Mouse (Mus musculus) lung, embryonic 14.5 days (tissue): ENCODE data around the gene Hba-a1. TPM values are rescaled to one million over a fixed set of nuclear protein-coding genes. Genes with fewer than 3 reads are reported as not detected.
"Not testable (repeated sequence)": the region's sequence is repeated elsewhere in the genome, so short reads cannot be mapped to it uniquely, and the experiment has no call there.

Experiments used
- ATAC-seq: fragments of 200-750 bp; cut with Nextera tagmentation; 2 replicates; pipeline ENCODE4 v1.8.0; 2017; ENCODE audit warnings: mild to moderate bottlenecking, moderate TSS enrichment, moderate library complexity; ENCODE audit not compliant: insufficient read depth
- DNase-seq: peaks from one replicate; pipeline ENCODE4 v3.0.0-alpha.2; 2015
- H3K27ac ChIP-seq: fragments of 300-500 bp; sonication (generic); 2 replicates; pipeline ENCODE4 v1.5.1; 2014; ENCODE audit warnings: low read depth, mild to moderate bottlenecking, moderate library complexity
- H3K27me3 ChIP-seq: fragments of 300-500 bp; sonication (generic); 2 replicates; pipeline ENCODE4 v1.6.1; 2014; ENCODE audit warnings: low read length, control low read depth; ENCODE audit not compliant: insufficient read depth
- H3K36me3 ChIP-seq: fragments of 300-500 bp; sonication (generic); 2 replicates; pipeline ENCODE4 v1.6.1; 2014; ENCODE audit warnings: control low read depth; ENCODE audit not compliant: insufficient read depth
- H3K4me1 ChIP-seq: fragments of 300-500 bp; sonication (generic); 2 replicates; pipeline ENCODE4 v1.6.1; 2014; ENCODE audit warnings: antibody characterized with exemption, control low read depth; ENCODE audit not compliant: insufficient read depth
- H3K4me2 ChIP-seq: fragments of 300-500 bp; sonication (generic); 2 replicates; pipeline ENCODE4 v1.6.1; 2014; ENCODE audit warnings: mild to moderate bottlenecking
- H3K4me3 ChIP-seq: fragments of 300-500 bp; sonication (generic); 2 replicates; pipeline ENCODE4 v1.5.1; 2014; ENCODE audit warnings: low read depth, low read length
- H3K9ac ChIP-seq: fragments of 300-500 bp; sonication (generic); 2 replicates; pipeline ENCODE4 v1.6.1; 2014
- H3K9me3 ChIP-seq: fragments of 300-500 bp; sonication (generic); 2 replicates; pipeline ENCODE4 v1.6.1; 2016; ENCODE audit warnings: low read depth, low read length, control low read depth
- CTCF ChIP-seq: IDR thresholded peaks from 2 replicates; pipeline ENCODE4 v1.5.1; 2016; ENCODE audit warnings: antibody characterized with exemption, low read depth
- WGBS: fragments of 180-500 bp; shearing (Covaris S2); extraction: QIAGEN DNeasy Blood & Tissue Kit; methylation state at CpG from one replicate; pipeline ENCODE4 v1.1.7; 2014; 5-methylcytosine and 5-hydroxymethylcytosine counted together
- polyA plus RNA-seq: library from polyadenylated mRNA; unstranded; fragments of >200 nt; fragmentation: Nextera tagmentation; extraction: Ambion mirVana; gene quantifications from 2 replicates; pipeline ENCODE4 v1.2.1, GENCODE M21; 2014

Hba-a1 gene
- polyA plus RNA-seq, 1 experiment from 2014 or later, result 4,689 TPM

DNA sequence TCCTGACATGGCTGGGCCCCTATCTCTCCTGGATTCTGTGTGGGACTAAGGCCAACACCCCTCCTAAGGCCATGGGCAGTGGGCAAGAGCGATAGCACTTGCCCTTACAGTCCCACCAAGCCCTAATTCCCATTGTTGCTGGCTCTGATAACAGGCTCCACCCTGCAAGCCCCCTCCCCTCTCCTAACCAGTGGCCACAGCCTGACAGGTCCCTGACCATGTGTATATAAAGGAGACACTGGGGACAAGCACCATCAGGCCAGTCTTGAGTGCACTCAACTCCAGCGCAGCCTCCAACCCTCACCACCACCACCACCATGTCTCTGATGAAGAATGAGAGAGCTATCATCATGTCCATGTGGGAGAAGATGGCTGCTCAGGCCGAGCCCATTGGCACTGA is 7.0 kb upstream of the Hba-a1 start, which contains the start of gene Hba-x:
Gene Hba-x (plus strand): TSS at position 54 of the 400 bp plus-strand sequence.
- WGBS, result 73% methylated on average over 3 of the region's 3 CpGs
- H3K4me1 ChIP-seq, result no peaks in the 10 kb centered on the region
- H3K4me3 ChIP-seq, result no peak within 1 kb of the TSS
- no peak within 1 kb of the TSS for H3K27ac ChIP-seq
- H3K9ac ChIP-seq, result no peak within 1 kb of the TSS
- H3K27me3 ChIP-seq, result 0 out of 2 replicates have a peak, but pooled peaks cover 11% of the 10 kb centered on the region
- H3K9me3 ChIP-seq, result no peaks in the 10 kb centered on the region
- no peak for ATAC-seq
- TF ChIP-seq CTCF, result no peak
- DNase-seq, result no peak
- no peak within 1 kb of the TSS for H3K4me2 ChIP-seq
- H3K36me3 ChIP-seq, result no peaks in the 10 kb centered on the region

DNA sequence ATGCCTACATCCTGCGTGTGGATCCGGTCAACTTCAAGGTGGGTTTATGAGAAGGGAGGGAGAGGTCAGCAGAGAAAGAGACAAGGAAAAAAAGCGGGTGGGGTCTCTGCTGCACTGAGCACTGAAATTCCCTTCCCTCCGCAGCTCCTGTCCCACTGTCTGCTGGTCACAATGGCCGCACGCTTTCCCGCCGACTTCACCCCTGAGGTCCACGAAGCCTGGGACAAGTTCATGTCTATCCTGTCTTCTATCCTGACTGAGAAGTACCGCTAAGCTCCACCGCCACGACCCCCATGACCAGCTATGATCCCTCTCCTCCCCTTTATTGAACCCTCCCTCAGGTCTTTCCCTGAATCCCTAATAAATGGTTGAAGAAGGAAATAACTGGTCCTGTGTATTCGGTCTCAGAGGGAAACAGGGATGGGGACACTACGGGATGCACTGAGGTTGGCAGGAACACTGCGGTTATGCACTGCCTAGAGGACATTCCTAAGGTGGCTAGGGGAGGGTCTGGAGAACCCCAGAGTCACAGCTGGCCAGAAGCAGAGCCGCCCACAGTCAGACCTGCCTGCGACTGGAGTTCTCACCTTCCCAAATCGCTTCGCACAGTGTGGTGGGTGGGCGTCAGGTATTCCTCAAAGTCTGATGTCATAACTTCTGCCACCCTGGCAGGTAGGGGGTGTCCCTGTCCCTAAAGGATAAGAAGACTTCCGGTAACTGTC is 5.4 kb upstream of the Hba-a1 start:
- Histone ChIP-seq H3K4me3 (no peak overlapping the region), H3K27me3 (0 out of 2 replicates have a peak, but pooled peaks cover 11% of the 10 kb centered on the region), H3K9ac (no peak overlapping the region), H3K9me3 (no peaks in the 10 kb centered on the region), H3K36me3 (no peaks in the 10 kb centered on the region), H3K4me2 (no peak overlapping the region), H3K27ac (no peak overlapping the region), H3K4me1 (no peaks in the 10 kb centered on the region)
- no peak for ATAC-seq
- WGBS, result 55% methylated on average over 21 of the region's 21 CpGs
- no peak for TF ChIP-seq CTCF
- DNase-seq, result no peak

DNA sequence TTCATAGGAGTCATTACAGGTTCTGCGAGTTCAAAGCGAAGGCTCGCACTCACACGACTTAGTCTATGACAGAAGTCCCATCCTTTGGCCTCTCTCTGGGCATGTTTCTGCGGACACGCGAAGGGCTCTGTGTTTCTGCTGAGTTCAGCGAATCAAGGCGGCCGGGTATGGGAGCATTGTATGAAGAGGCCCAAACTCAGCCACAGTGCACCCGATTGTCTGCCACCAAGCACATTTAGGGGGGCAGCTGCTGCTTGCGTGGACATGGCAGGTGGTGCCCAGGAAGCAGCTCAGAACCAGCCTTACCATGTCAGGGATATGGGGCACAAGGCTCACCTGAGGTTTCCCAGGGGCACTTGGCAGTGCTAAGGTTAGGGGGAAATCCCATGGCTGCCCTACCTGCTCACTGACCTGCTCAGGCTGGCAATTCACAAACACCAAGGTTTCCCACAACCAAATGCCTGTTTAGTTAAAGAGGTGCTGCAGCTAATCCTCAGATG is 4.8 kb upstream of the Hba-a1 start:
- no peaks in the 10 kb centered on the region for H3K36me3 ChIP-seq
- DNase-seq, result no peak
- 0 out of 2 replicates have a peak, but pooled peaks cover 11% of the 10 kb centered on the region for H3K27me3 ChIP-seq
- H3K4me2 ChIP-seq, result no peak overlapping the region
- H3K4me3 ChIP-seq, result no peak overlapping the region
- no peaks in the 10 kb centered on the region for H3K9me3 ChIP-seq
- H3K4me1 ChIP-seq, result no peaks in the 10 kb centered on the region
- H3K27ac ChIP-seq, result no peak overlapping the region
- TF ChIP-seq CTCF, result no peak
- 73% methylated on average over 12 of the region's 12 CpGs for WGBS
- H3K9ac ChIP-seq, result no peak overlapping the region
- ATAC-seq, result no peak

DNA sequence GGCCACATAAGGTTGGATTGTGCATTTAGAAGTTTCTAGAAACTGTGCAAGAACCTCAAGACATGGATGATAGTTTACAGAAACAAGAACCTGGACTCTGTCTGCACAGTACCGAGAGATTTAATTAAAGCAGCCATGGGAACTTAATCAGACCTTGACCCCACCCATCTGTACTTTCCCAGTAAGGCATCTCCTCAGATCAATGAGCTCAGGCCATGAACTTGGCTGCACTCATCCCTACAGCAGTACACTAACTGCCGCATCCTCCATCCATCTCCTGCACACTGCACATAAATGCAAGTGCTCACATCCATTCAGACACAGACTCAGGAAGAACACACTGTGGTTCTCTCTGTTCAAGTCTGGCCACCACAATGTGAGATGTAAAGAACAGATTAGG is 2.7 kb upstream of the Hba-a1 start:
- no peak for DNase-seq
- H3K9me3 ChIP-seq, result no peaks in the 10 kb centered on the region
- no peak for ATAC-seq
- no peaks in the 10 kb centered on the region for H3K36me3 ChIP-seq
- WGBS, result 61% methylated on average over 2 of the region's 2 CpGs
- TF ChIP-seq CTCF, result no peak
- H3K9ac ChIP-seq, result no peak overlapping the region
- H3K27ac ChIP-seq, result no peak overlapping the region
- no peaks in the 10 kb centered on the region for H3K4me1 ChIP-seq
- no peak overlapping the region for H3K4me3 ChIP-seq
- H3K4me2 ChIP-seq, result no peak overlapping the region
- 0 out of 2 replicates have a peak, but pooled peaks cover 11% of the 10 kb centered on the region for H3K27me3 ChIP-seq

DNA sequence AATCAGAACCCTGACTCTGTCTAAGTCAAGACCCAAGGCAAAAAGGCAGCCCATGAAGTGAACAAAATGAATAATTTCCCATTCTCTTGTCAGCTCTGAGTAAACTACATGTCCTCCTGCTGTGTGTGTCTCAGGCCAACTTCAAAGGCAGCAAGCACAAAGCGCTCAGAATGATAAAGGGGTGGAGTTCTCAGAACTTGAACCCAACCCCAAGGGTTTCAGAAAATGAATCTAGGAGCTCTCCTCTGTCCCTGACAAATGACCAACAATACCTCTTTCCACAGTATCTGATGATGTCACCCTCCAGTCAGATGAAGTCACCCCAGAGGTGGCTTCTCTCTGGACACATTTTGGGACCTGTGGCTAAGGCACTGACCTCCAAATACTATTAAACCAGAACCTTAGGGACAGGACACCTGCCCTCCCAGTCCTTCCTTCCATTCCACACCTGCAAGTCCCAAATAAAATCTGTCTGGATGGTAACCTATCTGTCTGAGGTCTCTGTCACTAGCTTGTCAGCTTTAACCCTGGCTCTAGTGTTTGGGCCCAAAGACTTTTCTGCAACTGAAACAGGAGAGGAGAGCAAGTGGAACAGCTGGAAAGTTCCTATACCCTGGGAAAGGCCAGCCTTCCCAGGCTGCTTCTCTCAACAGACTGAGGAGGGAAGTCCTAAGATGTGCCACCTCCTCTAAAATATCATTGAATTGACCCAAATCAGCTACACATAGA is 1.7 kb upstream of the Hba-a1 start:
- DNase-seq (no peak), ATAC-seq (no peak)
- Histone ChIP-seq H3K4me2 (no peak overlapping the region), H3K9ac (no peak overlapping the region), H3K4me1 (no peaks in the 10 kb centered on the region), H3K27ac (no peak overlapping the region), H3K36me3 (no peaks in the 10 kb centered on the region), H3K4me3 (no peak overlapping the region), H3K27me3 (0 out of 2 replicates have a peak, but pooled peaks cover 11% of the 10 kb centered on the region), H3K9me3 (no peaks in the 10 kb centered on the region)
- TF ChIP-seq CTCF, result no peak
- 55% methylated on average over 1 of the region's 1 CpGs for WGBS

DNA sequence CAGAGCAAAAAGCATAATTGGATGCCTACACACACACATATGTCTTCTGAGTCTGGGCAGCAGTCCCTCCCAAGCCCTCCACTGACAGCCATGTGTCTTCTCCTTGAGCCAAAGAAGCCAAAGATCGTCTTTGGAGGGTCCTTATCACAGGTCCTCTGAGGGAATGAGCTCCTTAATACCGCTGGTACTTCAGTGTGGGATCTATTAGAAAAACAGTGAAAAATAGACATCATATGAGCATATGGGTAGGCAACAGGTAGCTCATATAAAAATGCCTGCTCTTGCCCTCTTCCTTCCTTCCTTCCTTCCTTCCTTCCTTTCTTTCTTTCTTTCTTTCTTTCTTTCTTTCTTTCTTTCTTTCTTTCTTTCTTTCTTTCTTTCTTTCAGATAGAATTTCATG is 1.3 kb downstream of the Hba-a1 start:
- not testable (repeated sequence) for H3K9ac ChIP-seq, H3K27ac ChIP-seq, ATAC-seq, DNase-seq, H3K4me1 ChIP-seq, H3K27me3 ChIP-seq, H3K9me3 ChIP-seq, H3K4me3 ChIP-seq, H3K4me2 ChIP-seq, H3K36me3 ChIP-seq
- 51% methylated on average over 2 of the region's 2 CpGs for WGBS
